Mouse (Mus musculus) heart, embryonic 12.5 days (tissue): ENCODE results near the gene 4930579G24Rik. TPM values are rescaled to one million over a fixed set of nuclear protein-coding genes. Genes with fewer than 3 reads are reported as not detected.

Source experiments
- ATAC-seq: fragments of 200-750 bp; cut with Nextera tagmentation; 2 replicates; pipeline ENCODE4 v1.8.0; 2017; ENCODE audit warnings: moderate TSS enrichment, moderate library complexity; ENCODE audit not compliant: insufficient number of reproducible peaks, low FRiP score
- H3K27ac ChIP-seq: fragments of 300-500 bp; sonication (generic); 2 replicates; pipeline ENCODE4 v1.5.1; 2016; ENCODE audit warnings: mild to moderate bottlenecking, moderate library complexity; ENCODE audit not compliant: poor library complexity, severe bottlenecking
- H3K27me3 ChIP-seq: fragments of 300-500 bp; sonication (generic); replicated peaks from 2 replicates; pipeline ENCODE4 v1.6.1; 2016; ENCODE audit warnings: mild to moderate bottlenecking, moderate library complexity
- H3K36me3 ChIP-seq: fragments of 300-500 bp; sonication (generic); 2 replicates; pipeline ENCODE4 v1.6.1; 2016; ENCODE audit warnings: mild to moderate bottlenecking, moderate library complexity
- H3K4me1 ChIP-seq: fragments of 300-500 bp; sonication (generic); replicated peaks from 2 replicates; pipeline ENCODE4 v1.6.1; 2016; ENCODE audit warnings: mild to moderate bottlenecking
- H3K4me2 ChIP-seq: fragments of 300-500 bp; sonication (generic); 2 replicates; pipeline ENCODE4 v1.6.1; 2016; ENCODE audit warnings: mild to moderate bottlenecking, moderate library complexity
- H3K4me3 ChIP-seq: fragments of 300-500 bp; sonication (generic); 2 replicates; pipeline ENCODE4 v1.5.1; 2016; ENCODE audit warnings: mild to moderate bottlenecking
- H3K9ac ChIP-seq: fragments of 300-500 bp; sonication (generic); 2 replicates; pipeline ENCODE4 v1.6.1; 2016; ENCODE audit warnings: mild to moderate bottlenecking, moderate library complexity
- H3K9me3 ChIP-seq: fragments of 300-500 bp; sonication (generic); replicated peaks from 2 replicates; pipeline ENCODE4 v1.6.1; 2016; ENCODE audit warnings: mild to moderate bottlenecking, moderate library complexity
- WGBS: fragments of 180-500 bp; shearing (Covaris S2); methylation state at CpG from one replicate; pipeline ENCODE4 v1.1.7; 2016; 5-methylcytosine and 5-hydroxymethylcytosine counted together
- polyA plus RNA-seq: library from polyadenylated mRNA; unstranded; fragments of >200 nt; fragmentation: Nextera tagmentation; extraction: Ambion mirVana; gene quantifications from 2 replicates; pipeline ENCODE4 v1.2.1, GENCODE M21; 2016

The 4930579G24Rik gene
- polyA plus RNA-seq, 1 experiment from 2014 or later: 26.3 TPM

GRCm38 (mm10) chr3:79628182-79628560 is 708 bp upstream of the 4930579G24Rik start:
- H3K9me3 ChIP-seq: no peaks in the 10 kb centered on the region
- no peak; the same call in 1 of the 2 replicates for ATAC-seq
- peaks cover 16% of the 10 kb centered on the region for H3K36me3 ChIP-seq

GRCm38 (mm10) chr3:79629416-79629730 is 494 bp downstream of the 4930579G24Rik start, which contains the start of gene Etfdh:
TSS of gene Etfdh (minus strand) at chr3:79629500.
- 0% methylated on average over 11 of the region's 11 CpGs for WGBS

More at GRCm38 (mm10) chr3:79628182-79628560, 708 bp upstream of the 4930579G24Rik start:
- Histone ChIP-seq H3K27ac (peak overlapping the region; percentile 89), H3K4me1 (peaks cover 5% of the 10 kb centered on the region; the same call in 1 of the 2 replicates), H3K4me2 (peak overlapping the region; percentile 89), H3K27me3 (no peaks in the 10 kb centered on the region), H3K4me3 (peak overlapping the region; percentile 73), H3K9ac (peak overlapping the region; percentile 79)
- WGBS: under 1% methylated on average over 9 of the region's 9 CpGs

GRCm38 (mm10) chr3:79652129-79652528 is 23.2 kb downstream of the 4930579G24Rik start:
- WGBS: 88% methylated on average over 6 of the region's 6 CpGs
- H3K27ac ChIP-seq: no peak overlapping the region
- ATAC-seq: no peak

More at GRCm38 (mm10) chr3:79629416-79629730, 494 bp downstream of the 4930579G24Rik start, which contains the start of gene Etfdh:
- peak; percentile 44 for ATAC-seq
- peak within 1 kb of the TSS; percentile 84 for H3K9ac ChIP-seq
- H3K27ac ChIP-seq: peak within 1 kb of the TSS; percentile 89
- H3K4me2 ChIP-seq: peak within 1 kb of the TSS; percentile 89
- no peaks in the 10 kb centered on the region for H3K27me3 ChIP-seq
- H3K36me3 ChIP-seq: peaks cover 23% of the 10 kb centered on the region
- peak within 1 kb of the TSS; percentile 73 for H3K4me3 ChIP-seq
- peaks cover 5% of the 10 kb centered on the region; the same call in 1 of the 2 replicates for H3K4me1 ChIP-seq
- H3K9me3 ChIP-seq: no peaks in the 10 kb centered on the region

GRCm38 (mm10) chr3:79656682-79657081 is 27.8 kb downstream of the 4930579G24Rik start:
- Histone ChIP-seq H3K36me3 (no peaks in the 10 kb centered on the region), H3K4me2 (no peak overlapping the region), H3K27me3 (no peaks in the 10 kb centered on the region), H3K4me3 (no peak overlapping the region), H3K4me1 (no peaks in the 10 kb centered on the region), H3K27ac (no peak overlapping the region), H3K9ac (no peak overlapping the region), H3K9me3 (no peaks in the 10 kb centered on the region)
- WGBS: 70% methylated on average over 5 of the region's 5 CpGs
- no peak for ATAC-seq

More at GRCm38 (mm10) chr3:79652129-79652528, 23.2 kb downstream of the 4930579G24Rik start:
- H3K27me3 ChIP-seq: no peaks in the 10 kb centered on the region
- no peaks in the 10 kb centered on the region for H3K9me3 ChIP-seq
- H3K4me2 ChIP-seq: no peak overlapping the region
- H3K36me3 ChIP-seq: no peaks in the 10 kb centered on the region
- no peak overlapping the region for H3K9ac ChIP-seq
- H3K4me3 ChIP-seq: no peak overlapping the region
- H3K4me1 ChIP-seq: no peaks in the 10 kb centered on the region

GRCm38 (mm10) chr3:79664787-79665408 is 36.0 kb downstream of the 4930579G24Rik start:
- H3K27ac ChIP-seq: no peak overlapping the region
- H3K4me2 ChIP-seq: no peak overlapping the region
- H3K9me3 ChIP-seq: no peaks in the 10 kb centered on the region
- H3K4me3 ChIP-seq: no peak overlapping the region
- no peaks in the 10 kb centered on the region for H3K36me3 ChIP-seq
- ATAC-seq: no peak
- H3K9ac ChIP-seq: no peak overlapping the region
- H3K4me1 ChIP-seq: no peaks in the 10 kb centered on the region
- H3K27me3 ChIP-seq: no peaks in the 10 kb centered on the region
- whole genome bisulfite sequencing: 39% methylated on average over 9 of the region's 9 CpGs

- H3K4me2 ChIP-seq: no peak overlapping the region
- no peak overlapping the region for H3K9ac ChIP-seq
- no peak for ATAC-seq
- WGBS: 77% methylated on average over 7 of the region's 7 CpGs
- H3K27me3 ChIP-seq: no peaks in the 10 kb centered on the region
- no peaks in the 10 kb centered on the region for H3K4me1 ChIP-seq
- H3K36me3 ChIP-seq: 0 out of 2 replicates have a peak, but pooled peaks cover 2% of the 10 kb centered on the region
- H3K27ac ChIP-seq: no peak overlapping the region
- H3K9me3 ChIP-seq: peaks cover 4% of the 10 kb centered on the region
- H3K4me3 ChIP-seq: no peak overlapping the region
These were observed 41.7 kb downstream of the 4930579G24Rik start for GRCm38 (mm10) chr3:79670556-79670955.

GRCm38 (mm10) chr3:79672188-79672587 is 43.3 kb downstream of the 4930579G24Rik start:
- H3K4me2 ChIP-seq: no peak overlapping the region
- no peak overlapping the region for H3K4me3 ChIP-seq
- H3K9ac ChIP-seq: no peak overlapping the region
- H3K4me1 ChIP-seq: no peaks in the 10 kb centered on the region
- H3K9me3 ChIP-seq: peaks cover 4% of the 10 kb centered on the region
- H3K27ac ChIP-seq: no peak overlapping the region
- WGBS: 84% methylated on average over 16 of the region's 16 CpGs
- 0 out of 2 replicates have a peak, but pooled peaks cover 2% of the 10 kb centered on the region for H3K36me3 ChIP-seq
- no peak for ATAC-seq
- H3K27me3 ChIP-seq: no peaks in the 10 kb centered on the region

GRCm38 (mm10) chr3:79673082-79673481 is 44.2 kb downstream of the 4930579G24Rik start:
- Histone ChIP-seq H3K27ac (no peak overlapping the region), H3K36me3 (0 out of 2 replicates have a peak, but pooled peaks cover 2% of the 10 kb centered on the region), H3K9me3 (peaks cover 4% of the 10 kb centered on the region), H3K27me3 (no peaks in the 10 kb centered on the region), H3K4me2 (no peak overlapping the region), H3K4me1 (no peaks in the 10 kb centered on the region), H3K9ac (no peak overlapping the region), H3K4me3 (no peak overlapping the region)
- 12% methylated on average over 4 of the region's 4 CpGs for WGBS
- ATAC-seq: no peak

GRCm38 (mm10) chr3:79674641-79675040 is 45.8 kb downstream of the 4930579G24Rik start:
- H3K9me3 ChIP-seq: peaks cover 4% of the 10 kb centered on the region
- WGBS: 81% methylated on average over 5 of the region's 5 CpGs
- 0 out of 2 replicates have a peak, but pooled peaks cover 2% of the 10 kb centered on the region for H3K36me3 ChIP-seq
- no peak overlapping the region for H3K27ac ChIP-seq
- no peak overlapping the region for H3K9ac ChIP-seq
- no peak for ATAC-seq
- H3K4me3 ChIP-seq: no peak overlapping the region
- H3K27me3 ChIP-seq: no peaks in the 10 kb centered on the region
- H3K4me1 ChIP-seq: no peaks in the 10 kb centered on the region
- H3K4me2 ChIP-seq: no peak overlapping the region

- peaks cover 4% of the 10 kb centered on the region for H3K9me3 ChIP-seq
- no peaks in the 10 kb centered on the region for H3K4me1 ChIP-seq
- no peaks in the 10 kb centered on the region for H3K27me3 ChIP-seq
- 84% methylated on average over 3 of the region's 3 CpGs for WGBS
- no peak overlapping the region for H3K27ac ChIP-seq
- no peak overlapping the region for H3K4me2 ChIP-seq
- ATAC-seq: no peak
- H3K4me3 ChIP-seq: no peak overlapping the region
- 0 out of 2 replicates have a peak, but pooled peaks cover 2% of the 10 kb centered on the region for H3K36me3 ChIP-seq
- H3K9ac ChIP-seq: no peak overlapping the region
These were observed 47.5 kb downstream of the 4930579G24Rik start for GRCm38 (mm10) chr3:79676411-79676810.
